Mouse (Mus musculus) MEL (cell line): ENCODE data around the gene Dusp15.

Source experiments
- CHD1 ChIP-seq: IDR thresholded peaks from 2 replicates; pipeline ENCODE4 v1.6.1; 2012; ENCODE audit warnings: low read depth, mild to moderate bottlenecking, inconsistent platforms, low read length, improper control_type of control experiment
- CHD2 ChIP-seq: IDR thresholded peaks from 2 replicates; pipeline ENCODE4 v1.6.1; 2011; ENCODE audit warnings: low read length, improper control_type of control experiment
- CTCF ChIP-seq, 3 experiments: IDR thresholded peaks in 2 of 3; conservative IDR thresholded peaks in 1 of 3; 2 replicates each; pipeline ENCODE4 v1.5.1; 2011 to 2012; ENCODE audit warnings: low read length in 3 of 3, low read depth in 2 of 3, mild to moderate bottlenecking in 2 of 3, improper control_type of control experiment in 1 of 3, inconsistent platforms in 1 of 3, mixed read lengths in 1 of 3, moderate library complexity in 1 of 3; ENCODE audit not compliant: control insufficient read depth in 1 of 3, insufficient read depth in 1 of 3, poor library complexity in 1 of 3, severe bottlenecking in 1 of 3
- GATA1 ChIP-seq: IDR thresholded peaks from 2 replicates; pipeline ENCODE4 v1.6.1; 2011; ENCODE audit warnings: low read depth, low read length, improper control_type of control experiment
- MAZ ChIP-seq: IDR thresholded peaks from 2 replicates; pipeline ENCODE4 v1.6.1; 2012; ENCODE audit warnings: low read depth, mild to moderate bottlenecking, inconsistent platforms, low read length, improper control_type of control experiment
- POLR2A ChIP-seq, 2 experiments: IDR thresholded peaks; 2 replicates each; pipeline ENCODE4 v1.6.1; 2011 to 2012; ENCODE audit warnings: low read length in 2 of 2, mild to moderate bottlenecking in 2 of 2, control low read depth in 1 of 2, improper control_type of control experiment in 1 of 2, low read depth in 1 of 2, moderate library complexity in 1 of 2; ENCODE audit not compliant: control insufficient read depth in 1 of 2, insufficient read depth in 1 of 2, poor library complexity in 1 of 2
- POLR2AphosphoS5 ChIP-seq: IDR thresholded peaks from 2 replicates; pipeline ENCODE4 v1.6.1; 2012; ENCODE audit warnings: low read depth, borderline replicate concordance, mild to moderate bottlenecking, inconsistent platforms, low read length, moderate library complexity, mixed read lengths
- SIN3A ChIP-seq: IDR thresholded peaks from 2 replicates; pipeline ENCODE4 v1.6.1; 2012; ENCODE audit warnings: low read length, improper control_type of control experiment, inconsistent platforms
- TCF12 ChIP-seq: IDR thresholded peaks from 2 replicates; pipeline ENCODE4 v1.6.1; 2014; ENCODE audit warnings: low read depth, mild to moderate bottlenecking, inconsistent platforms, low read length, improper control_type of control experiment, moderate library complexity
- ZNF384 ChIP-seq: IDR thresholded peaks from 2 replicates; pipeline ENCODE4 v1.6.1; 2012; ENCODE audit warnings: low read depth, mild to moderate bottlenecking, inconsistent platforms, low read length, improper control_type of control experiment

DNA sequence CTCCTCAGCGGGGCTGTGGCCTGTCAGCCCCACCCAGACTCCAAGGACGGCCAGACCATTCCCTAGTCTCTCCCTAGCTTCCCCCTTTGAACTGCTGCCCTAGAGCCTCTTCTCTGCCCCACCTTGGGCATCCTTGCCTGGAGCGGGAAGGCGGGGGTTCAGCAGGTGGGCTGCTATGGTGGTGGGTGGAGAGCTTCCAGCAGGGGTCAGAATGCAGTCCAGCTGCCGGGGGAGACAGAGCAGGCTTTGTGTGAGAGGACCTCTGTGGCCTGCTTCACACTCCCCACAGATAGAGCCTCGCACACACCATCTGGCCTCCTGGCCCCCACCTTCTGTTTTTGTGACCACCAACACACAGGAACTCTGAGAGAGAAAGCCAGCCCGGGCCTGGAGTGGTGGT is 29.1 kb downstream of the Dusp15 start:
- TF ChIP-seq CHD2: no peak
- TF ChIP-seq POLR2A (IDR thresholded peaks at IDR 0.05; ENCODE audit: control insufficient read depth in 1 of 2, insufficient read depth in 1 of 2, low read depth in 1 of 2, low read length in 2 of 2, poor library complexity in 1 of 2): no peak
- no peak for TF ChIP-seq MAZ
- no peak for TF ChIP-seq CTCF (IDR thresholded peaks at IDR 0.05 in 2 of 3, conservative IDR thresholded peaks at IDR 0.05 in 1 of 3; ENCODE audit: control insufficient read depth in 1 of 3, insufficient read depth in 1 of 3, low read depth in 2 of 3, low read length in 3 of 3, poor library complexity in 1 of 3, severe bottlenecking in 1 of 3)
- no peak for TF ChIP-seq ZNF384
- no peak for TF ChIP-seq CHD1
- TF ChIP-seq TCF12: no peak
- TF ChIP-seq POLR2AphosphoS5: no peak
- TF ChIP-seq SIN3A: no peak
- TF ChIP-seq GATA1: no peak
